Mouse (Mus musculus) hindbrain, embryonic 13.5 days (tissue): ENCODE measurements around the gene Fis1. TPM values are rescaled to one million over a fixed set of nuclear protein-coding genes. Genes with fewer than 3 reads are reported as not detected.

Source experiments
- microRNA counts: library from miRNA; unstranded; fragments of <30 nt; microRNA quantifications from one replicate; lab custom pipeline; 2016
- microRNA-seq: library from miRNA; unstranded; fragments of <30 nt; microRNA quantifications from one replicate; pipeline ENCODE4, GENCODE M21; 2016
- polyA plus RNA-seq: library from polyadenylated mRNA; unstranded; fragments of >200 nt; fragmentation: Nextera tagmentation; extraction: Ambion mirVana; gene quantifications from 2 replicates; pipeline ENCODE4 v1.2.1, GENCODE M21; 2015

Gene Fis1
- polyA plus RNA-seq, 1 experiment from 2014 or later: 398 TPM

MicroRNAs encoded within 50 kb of the gene (microRNA counts, 519-probe panel; counts per million panel counts)
- 51.3 counts per million for microRNA mmu-miR-702 (lab: Ali Mortazavi, UCI)

Small RNA genes lying within 50 kb of the gene (microRNA-seq; reads per million reads assigned to microRNA genes)
- gene Mir702: 61.0 reads per million, percentile 43 among the genes with 10 or more reads in this experiment

Other genes starting within 250 kb of the Fis1 start
- 30.2 and 33.8 TPM in 2 replicates for gene Col26a1, start 70.1 kb upstream of the Fis1 start, polyA plus RNA-seq
- 118 and 125 TPM in 2 replicates for gene Ift22, start 45.1 kb upstream of the Fis1 start, polyA plus RNA-seq
- 0.21 and 0.35 TPM in 2 replicates for gene Cldn15, start 13.3 kb downstream of the Fis1 start, polyA plus RNA-seq
- gene Plod3, start 33.7 kb downstream of the Fis1 start, polyA plus RNA-seq: 34.0 and 38.1 TPM in 2 replicates
- gene Znhit1, start 34.7 kb downstream of the Fis1 start, polyA plus RNA-seq: 107 and 109 TPM in 2 replicates
- 1.6 and 1.9 TPM in 2 replicates for gene Vgf, start 73.1 kb downstream of the Fis1 start, polyA plus RNA-seq
- 220 and 236 TPM in 2 replicates for gene Ap1s1, start 92.9 kb downstream of the Fis1 start, polyA plus RNA-seq
- gene Serpine1, start 119.0 kb downstream of the Fis1 start, polyA plus RNA-seq: 0.06 and 0.16 TPM in 2 replicates
- 2.4 and 2.8 TPM in 2 replicates for gene Trim56, start 162.9 kb downstream of the Fis1 start, polyA plus RNA-seq
- gene Muc3, start 196.0 kb downstream of the Fis1 start, polyA plus RNA-seq: not detected in 2 replicates